Mouse (Mus musculus) left cerebral cortex, adult 9 months (tissue): ENCODE data around the gene Cwc25.
"Not testable (repeated sequence)": the region's sequence is repeated elsewhere in the genome, so short reads cannot be mapped to it uniquely, and the experiment has no call there.

Experiments used
- DNase-seq, 2 experiments: peaks; one replicate each; pipeline ENCODE4 v3.0.0; 2022; ENCODE audit warnings: low spot score in 2 of 2

Gene Cwc25

DNA sequence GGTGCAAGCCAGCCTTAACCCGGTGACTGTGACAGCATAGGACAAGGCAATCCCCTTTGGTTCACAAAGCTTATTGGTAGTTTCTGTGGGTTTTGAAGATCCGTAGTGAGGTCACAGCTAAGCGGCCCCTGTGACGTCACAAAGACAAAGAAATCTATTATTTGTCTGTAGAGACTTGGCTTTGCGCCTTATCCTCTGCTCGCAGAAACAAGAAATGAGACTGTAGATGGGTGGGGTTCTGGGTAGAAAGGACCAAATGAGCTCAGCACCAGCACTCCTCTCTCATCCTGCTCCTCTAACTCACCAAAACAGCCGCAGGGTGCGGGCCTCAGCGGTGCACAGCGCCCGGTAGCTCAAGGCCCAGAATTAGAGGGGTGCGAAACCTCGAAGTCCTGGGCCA lies 8.8 kb upstream of the Cwc25 start:
- DNase-seq = no peak

DNA sequence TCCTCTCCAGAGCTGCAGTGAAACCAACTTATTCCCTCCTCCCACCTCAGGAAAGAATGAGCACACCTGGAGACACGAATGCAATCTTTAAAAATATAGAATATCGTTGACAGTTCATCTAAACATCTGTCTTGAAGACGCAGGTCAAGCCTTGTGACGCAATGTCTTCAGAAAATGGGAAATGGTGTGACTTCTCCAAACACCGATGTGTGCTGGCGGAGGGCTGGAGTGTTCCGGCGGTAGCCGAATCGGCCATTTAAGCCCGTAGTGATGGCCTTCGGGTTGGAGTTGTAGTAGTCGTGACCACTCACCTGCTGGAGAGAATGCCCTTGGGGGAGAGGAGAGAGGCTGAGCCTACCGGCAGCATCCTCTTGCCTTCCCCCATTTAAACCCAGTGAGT lies 5.1 kb upstream of the Cwc25 start:
- DNase-seq = no peak

DNA sequence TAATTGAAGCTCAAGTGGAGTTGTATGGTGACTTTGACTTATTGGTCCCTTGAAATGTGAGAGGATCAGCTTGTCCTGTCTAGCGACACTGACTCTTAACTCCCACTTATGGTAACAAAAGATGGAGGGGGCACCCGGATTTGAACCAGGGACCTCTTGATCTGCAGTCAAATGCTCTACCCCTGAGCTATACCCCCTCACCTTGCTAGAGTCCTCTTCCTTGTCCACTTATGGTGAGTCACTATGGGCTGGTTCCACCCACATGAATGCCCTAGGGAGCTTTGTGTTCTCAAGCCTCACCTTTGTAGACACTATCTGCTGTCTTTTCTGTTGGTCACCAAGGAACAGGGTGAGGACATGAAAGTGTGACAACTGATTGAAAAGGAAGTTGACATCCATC lies 3.3 kb upstream of the Cwc25 start:
- no peak for DNase-seq

DNA sequence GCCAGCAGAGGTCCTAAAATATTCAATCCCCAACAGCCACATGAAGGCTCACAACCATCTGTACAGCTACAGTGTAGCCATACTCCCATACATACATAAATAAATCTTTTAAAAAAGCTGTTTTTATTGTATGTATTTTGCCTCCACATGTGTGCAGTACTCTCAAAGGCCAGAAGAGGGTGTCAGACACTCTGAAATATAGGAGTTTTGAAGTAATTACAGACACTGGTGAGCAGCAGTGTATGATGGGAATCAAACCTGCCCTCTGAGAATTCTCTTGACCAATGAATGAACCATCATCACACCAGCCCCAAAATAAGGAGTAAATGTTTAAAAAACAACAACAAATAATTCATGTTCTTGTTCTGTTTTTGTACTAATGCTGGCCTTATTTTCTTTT lies 4.7 kb downstream of the Cwc25 start:
- no peak for DNase-seq

DNA sequence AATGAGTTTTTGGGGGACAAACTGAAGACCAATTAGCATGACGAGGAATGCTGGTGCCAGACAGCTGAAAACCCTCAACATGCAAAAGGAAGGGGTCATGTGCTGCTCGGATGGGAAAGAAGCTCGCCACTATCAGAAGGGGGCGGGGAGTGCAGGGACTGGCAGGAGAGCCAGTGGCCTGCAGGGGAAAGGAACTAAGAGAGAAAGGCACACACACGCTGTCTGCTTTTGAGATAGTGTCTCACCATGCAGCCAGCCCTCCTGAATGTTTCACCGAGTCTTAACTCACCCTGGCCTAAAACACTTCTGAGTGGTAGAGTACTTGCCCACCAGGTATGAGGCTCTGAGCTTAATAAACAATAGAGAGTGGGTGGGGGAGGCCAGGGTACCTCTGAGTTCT lies 7.4 kb downstream of the Cwc25 start:
- DNase-seq = no peak

DNA sequence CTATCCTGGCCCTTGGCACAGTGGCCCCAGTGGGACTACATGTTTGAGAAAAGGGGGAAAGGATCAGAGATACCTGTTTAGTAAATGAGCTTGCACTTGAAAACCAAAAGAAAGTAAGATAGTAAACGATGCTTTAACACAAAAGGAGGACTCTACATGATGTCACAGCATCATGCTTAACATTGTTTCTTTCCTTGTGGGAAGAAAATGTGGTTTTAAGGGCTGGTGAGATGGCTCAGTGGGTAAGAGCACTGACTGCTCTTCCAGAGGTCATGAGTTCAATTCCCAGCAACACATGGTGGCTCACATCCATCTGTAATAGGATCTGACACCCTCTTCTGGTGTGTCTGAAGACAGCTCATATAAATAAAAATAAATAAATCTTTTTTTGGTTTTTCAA lies 8.2 kb downstream of the Cwc25 start:
- DNase-seq = no peak

DNA sequence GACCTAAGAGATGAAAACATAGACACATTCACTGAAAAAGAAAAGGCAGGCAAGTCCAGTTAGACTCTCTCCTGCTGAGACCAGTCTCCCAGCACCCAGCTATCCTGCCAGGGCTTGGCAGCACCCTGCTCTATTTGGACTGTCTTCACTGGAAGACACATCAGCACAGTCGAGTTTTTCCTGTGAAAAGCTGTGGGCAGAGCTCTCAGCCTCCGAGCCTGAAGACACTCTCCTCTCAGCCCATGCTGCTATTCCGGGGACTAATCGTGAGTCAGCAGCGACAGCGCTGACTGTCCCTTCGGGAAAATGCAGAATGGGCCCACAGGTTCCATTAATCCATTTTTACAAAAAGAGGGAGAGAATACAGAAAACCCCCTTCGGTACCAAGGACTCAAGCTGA lies 13.1 kb downstream of the Cwc25 start:
- peak in 1 of 2 experiments; percentile 76 for DNase-seq

DNA sequence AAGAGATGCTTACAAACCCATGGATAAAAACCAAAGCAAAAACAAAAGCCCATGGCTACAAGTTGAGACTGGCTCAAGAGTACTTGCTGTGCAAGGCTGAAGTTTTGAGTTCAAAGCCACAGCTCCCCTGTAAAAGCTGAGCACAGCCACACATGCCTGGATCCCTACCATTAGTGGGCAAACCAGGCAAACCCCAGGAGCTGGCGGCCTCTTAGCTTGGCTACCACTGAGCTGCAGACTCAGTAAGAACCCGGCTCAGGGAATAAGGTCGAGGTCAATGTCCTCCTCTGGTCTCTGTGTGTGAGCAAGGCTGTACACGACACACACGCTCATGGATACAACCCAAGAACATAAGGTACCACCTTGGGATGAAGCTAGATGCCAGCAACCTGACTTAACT lies 17.9 kb downstream of the Cwc25 start:
- no peak for DNase-seq

DNA sequence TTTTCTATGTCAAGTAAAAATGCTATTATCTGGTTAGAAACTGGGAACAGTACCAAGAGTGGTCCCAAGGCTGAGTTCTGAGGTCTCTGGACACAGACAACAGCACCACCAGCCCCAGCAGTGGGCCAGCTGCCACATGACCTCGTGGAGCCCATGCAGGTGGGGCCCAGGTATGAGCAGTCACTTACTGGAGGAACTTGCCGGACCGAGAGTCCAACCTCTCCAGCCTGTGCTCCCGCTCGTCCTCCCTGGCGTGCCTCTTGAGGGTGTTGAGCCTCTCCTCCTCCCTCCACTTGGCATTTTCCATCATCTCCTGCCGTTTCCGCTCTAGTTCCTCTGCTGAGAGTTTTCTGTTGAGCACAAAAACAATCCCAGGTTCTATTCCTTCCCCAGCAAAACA lies 18.6 kb downstream of the Cwc25 start:
- no peak for DNase-seq

DNA sequence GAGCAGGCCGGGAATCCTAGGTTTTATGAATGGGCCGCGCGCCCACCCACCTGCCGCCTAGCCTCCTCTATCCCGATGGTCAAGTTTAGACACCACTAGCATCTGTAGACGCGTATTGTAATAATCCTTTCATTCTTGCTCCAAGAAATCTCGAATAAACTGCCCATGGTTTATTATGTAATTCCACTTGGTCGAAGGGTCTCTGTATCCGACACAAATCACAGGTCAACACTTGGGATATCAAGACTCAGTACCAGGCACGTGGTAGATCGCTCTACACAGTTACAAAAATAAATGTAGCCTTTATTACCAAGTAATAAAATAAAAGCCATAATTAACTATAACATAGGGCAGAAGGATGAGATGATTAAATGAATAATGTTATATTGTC lies 21.0 kb downstream of the Cwc25 start:
- DNase-seq = no peak

DNA sequence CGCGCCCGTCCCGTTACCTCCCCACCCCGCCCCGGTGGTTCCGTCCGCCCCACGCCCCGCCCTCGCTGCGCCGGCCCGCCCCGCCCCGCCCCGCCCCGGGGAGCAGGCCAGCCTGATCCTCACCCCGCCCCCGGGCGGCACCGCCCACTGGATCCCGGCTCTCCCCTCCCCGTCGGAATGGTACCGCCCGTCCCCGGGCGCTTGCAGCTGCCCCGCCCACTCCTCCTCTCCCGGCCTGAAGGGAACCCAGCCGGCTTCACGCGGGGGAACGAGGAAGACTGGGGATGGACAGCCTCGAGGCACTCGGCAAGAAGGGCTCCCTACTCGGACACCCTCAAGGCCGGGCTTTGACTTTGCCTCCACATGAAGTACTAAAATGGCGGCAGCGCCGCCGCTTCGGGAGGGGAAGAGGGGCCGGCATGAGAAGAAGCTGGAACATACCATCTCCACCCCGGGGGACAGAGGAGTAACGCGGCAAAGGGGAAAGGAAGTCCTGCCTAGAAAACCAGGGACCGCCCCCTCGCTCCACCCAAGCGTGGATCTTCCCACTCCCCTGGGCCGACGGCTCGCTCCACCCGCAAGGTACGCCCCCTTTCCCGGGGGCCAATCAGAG lies 21.5 kb downstream of the Cwc25 start:
- DNase-seq = peak; percentile 95 to 99

DNA sequence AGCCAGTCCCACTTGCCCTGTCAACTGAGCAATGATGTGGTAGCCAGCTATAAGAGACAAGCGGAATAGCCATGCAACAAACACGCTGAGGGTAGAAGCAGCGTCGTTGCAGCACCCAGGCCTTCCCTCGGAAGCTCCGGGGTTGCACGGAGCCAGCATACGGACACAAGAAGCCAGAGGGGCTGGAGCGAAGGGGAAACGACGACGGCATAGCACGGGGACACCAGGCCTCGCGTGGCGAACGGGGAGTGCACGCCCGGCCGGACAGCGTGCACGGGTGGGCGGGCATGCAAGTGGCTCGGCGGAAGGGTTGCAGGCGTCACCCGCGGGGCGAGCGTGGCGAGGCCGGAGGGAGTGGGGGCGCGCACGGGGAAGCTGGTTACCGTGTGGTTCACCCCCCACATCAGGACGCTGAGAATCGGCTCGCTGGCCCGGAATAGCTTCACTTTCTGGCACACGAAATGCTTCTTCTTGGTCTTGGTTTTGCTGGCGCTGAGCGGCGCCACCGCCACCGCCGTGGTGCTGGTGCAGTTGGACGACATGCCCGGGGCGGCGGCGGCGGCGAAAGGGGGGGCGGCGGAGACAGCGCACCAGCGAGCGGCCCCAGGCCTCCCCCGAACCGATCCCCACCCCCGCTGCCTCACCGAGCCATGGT lies 22.2 kb downstream of the Cwc25 start, which contains the start of gene Pip4k2b:
Gene Pip4k2b (minus strand): TSS at position 642 of the 655 bp plus-strand sequence.
- DNase-seq = peak in 1 of 2 experiments; percentile 52

DNA sequence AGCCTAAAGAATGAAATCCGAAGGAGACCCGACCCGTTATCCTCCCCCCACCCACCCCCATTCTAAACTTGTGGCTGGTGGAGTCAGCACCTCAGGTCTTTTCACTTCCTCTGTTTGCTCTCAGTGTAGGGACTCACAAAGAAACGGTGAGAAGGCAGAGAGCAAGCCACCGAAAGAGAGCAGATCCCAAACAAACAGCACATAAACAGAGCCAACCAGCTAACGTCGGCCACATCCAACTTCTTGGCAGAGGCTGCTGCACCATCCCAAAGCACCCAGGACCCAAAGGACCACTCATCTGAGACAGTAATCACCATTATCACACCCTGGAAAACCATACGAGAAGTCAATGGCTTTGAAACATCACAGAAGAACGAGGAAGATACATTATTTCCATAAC lies 22.9 kb downstream of the Cwc25 start:
- DNase-seq = no peak

DNA sequence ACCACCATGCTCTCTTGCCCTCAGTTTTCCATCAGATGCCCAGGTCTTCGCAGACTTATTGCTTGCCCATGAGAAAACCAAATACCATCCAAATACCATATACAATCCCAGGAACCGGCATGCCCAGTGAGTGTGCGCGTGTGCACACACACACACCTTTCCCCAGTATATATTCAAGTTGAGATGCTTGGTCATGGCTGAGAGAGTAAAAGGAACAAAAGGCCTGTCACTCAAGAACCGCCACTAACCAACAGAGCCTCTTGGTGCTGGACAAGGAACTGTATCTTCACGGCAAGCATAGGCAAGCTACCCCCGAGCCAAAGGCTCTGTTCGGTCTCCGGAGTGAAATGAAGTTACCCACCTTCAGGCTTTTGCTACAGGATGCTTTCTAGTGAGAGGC lies 23.8 kb downstream of the Cwc25 start:
- no peak for DNase-seq

DNA sequence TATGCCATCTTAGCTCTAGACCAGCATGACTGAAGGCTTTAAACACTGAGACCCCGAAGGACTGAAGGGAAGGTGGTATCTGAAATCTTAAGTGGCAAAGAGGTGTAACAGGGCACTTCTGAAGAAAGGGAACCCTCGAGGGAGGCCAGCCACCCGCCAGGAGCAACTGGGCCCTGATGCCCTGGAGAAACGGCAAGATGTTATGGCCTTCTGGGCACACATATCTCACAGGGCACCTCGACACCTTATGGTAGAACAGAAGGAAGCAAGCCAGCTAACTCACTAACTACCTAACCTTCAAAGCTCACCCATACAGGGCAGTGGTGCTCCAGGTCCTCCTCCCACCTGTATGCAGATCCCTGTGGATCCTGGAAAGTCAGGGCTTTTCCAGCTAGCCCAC lies 24.2 kb downstream of the Cwc25 start:
- DNase-seq = no peak

DNA sequence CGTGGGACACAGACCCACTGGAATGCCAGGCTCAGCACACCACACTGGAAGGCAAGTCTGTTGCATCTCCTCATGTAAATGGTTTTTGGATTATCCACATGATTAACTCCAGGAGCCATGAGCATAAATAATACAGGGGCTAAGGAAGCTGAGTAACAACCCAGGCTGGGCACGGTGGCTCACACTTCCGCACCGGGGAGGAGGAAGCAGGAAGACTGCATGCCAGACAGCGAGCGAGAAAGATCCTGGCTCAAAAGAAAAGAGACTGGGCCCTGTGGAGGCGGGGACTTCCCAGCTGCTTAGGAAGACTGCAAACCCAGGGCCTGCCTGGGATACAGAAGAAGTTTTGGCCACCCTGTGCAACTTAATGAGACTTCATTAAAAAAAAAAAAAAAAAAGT lies 26.2 kb downstream of the Cwc25 start:
- peak in 1 of 2 experiments; percentile 38 for DNase-seq

DNA sequence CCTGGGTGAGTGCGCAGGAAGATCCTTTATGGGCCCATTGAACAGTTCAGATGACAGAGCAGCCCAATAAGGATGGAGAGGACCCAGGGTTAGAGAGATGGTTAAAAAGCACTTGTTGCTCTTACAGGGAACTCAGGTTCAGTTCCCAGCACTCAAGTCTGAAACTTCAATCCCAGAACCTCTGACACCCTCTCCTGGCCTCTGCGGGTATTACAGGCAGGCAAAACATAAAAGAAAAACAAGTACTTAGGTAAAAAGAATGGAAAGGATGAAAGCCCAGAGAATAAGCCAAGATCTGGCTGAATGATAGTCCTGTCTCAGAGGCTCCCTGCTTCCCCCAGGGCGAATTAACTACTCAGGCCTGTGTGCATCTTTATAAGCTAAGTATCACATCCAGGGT lies 27.2 kb downstream of the Cwc25 start:
- no peak for DNase-seq

DNA sequence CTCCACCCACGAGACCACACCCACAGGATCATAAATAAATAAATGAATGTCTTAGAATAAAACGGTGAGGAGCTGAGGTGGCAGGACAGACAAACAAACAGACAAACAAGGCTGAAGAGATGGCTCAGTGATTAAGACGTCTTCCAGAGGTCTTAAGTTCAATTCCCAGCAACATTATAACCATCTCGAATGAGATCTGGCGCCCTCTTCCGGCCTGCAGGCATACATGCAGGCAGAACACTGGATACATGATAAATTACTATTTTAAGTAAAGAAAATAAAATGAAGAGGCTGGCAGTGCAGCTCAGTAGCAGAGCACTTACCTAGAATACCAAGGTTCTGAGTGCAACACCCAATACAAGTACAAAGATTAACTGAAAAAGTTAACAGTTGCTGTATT lies 27.7 kb downstream of the Cwc25 start:
- no peak for DNase-seq

DNA sequence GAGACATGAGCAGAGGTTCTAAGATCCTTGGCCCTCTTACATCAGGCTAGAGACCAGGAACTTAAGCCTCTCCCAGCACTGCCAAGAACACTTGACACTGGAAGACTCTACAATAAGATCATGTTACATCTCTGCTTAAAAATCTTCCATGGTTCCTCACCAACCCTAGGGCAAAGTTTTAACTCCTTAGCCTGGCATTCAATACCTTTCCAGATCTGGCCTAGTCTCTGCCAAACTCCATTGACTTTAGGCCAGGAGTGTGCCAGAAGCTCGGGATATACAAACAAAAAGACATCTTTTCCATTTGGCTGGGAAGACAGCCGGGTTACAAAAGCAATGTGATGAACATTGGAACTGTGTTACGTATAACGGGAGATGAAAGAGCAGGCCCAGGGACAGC lies 28.8 kb downstream of the Cwc25 start:
- no peak for DNase-seq

DNA sequence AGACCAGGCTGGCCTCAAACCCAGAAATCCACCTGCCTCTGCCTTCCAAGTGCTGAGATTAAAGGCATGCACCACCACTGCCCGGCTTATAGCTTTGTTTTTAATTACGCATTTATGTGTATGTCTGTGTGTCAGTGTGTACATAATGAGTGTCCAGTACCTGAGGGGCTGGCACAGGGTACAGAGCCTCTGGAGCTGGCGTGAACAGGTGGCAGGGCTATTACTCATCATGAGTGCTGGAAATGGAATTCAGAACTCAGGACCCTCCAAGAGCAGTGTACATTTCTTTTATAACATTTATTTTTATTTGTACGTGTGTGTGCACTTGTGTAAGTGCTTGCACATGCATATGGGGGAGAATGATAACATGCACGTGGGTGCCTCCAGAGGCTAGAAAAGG lies 29.7 kb downstream of the Cwc25 start:
- DNase-seq = no peak

DNA sequence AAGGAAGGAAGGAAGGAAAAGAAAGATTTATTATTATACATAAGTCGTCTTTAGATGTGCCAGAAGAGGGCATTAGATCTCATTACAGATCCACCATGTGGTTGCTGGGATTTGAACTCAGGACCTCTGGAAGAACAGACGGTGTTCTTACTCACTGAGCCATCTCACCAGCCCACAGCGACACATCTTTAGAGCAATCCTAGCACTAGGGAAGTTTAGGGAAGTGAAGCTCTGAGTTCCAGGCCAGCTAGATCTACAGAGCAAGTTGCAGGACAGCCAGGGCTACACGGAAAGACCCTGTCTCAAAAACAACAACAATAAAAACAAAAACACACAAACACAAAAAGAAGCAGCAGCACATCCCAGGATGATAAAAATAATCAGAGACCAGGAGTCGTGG lies 31.5 kb downstream of the Cwc25 start:
- DNase-seq = not testable (repeated sequence)

DNA sequence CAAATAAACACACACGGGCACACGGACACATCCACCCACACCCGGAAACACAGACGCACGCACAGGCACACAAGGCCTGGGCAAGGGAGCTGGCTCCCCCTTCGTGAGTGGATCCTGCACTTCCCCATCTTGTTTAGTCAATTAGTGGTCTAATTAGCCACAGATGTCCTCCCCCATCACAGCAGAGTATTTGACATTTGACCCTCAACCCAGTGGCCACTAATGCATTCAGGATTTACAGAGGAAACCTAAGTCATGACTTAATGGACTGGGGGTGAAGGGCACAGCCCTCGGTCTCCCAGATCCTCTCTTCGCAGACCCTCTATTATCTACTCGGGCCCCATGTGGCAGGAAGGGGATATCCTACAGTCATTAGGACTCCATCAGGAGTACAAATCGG lies 32.7 kb downstream of the Cwc25 start:
- no peak for DNase-seq

DNA sequence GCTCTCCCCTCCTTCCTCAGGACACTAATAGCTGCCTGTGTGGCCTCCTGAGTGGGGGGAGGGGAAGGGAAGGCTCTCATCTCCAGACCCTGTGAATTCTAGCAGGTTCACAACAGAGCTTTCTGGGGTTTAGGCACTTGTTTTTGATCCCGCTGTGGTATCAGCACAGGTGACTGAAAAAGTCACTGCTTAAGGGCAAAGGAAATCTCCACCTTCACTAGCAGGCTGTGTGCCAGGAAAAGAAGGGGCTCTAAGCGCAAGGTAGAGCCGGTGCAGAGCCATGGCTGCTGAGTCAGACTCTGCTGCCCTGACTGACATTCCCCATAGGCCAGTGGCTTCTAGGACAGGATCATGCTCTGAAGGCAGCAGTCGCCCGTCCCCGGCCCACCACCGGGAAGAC lies 37.6 kb downstream of the Cwc25 start:
- no peak for DNase-seq

DNA sequence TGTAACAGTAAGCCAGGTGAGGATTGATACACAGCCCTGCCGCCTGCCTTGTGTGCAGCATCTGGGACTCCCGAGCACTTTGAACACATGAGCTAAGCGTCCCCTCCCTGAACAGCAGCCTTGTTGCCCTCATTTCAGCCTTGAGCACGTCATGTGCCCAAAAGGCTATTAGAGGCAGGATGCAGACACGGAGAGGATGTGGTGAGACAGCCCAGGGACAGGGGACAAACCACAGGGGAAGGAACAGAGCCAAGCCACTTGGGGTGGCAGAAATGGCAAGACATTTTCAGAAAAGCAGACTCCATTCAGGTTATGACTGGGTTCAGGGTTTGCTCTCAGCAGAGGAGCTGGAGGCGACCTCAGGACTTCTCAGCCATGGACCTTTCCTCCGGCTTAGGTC lies 38.0 kb downstream of the Cwc25 start:
- no peak for DNase-seq
